Mouse (Mus musculus): ENCODE measurements around the gene Gadd45a. TPM values are rescaled to one million over a fixed set of nuclear protein-coding genes. Genes with fewer than 3 reads are reported as not detected.
"Not testable (repeated sequence)": the region's sequence is repeated elsewhere in the genome, so short reads cannot be mapped to it uniquely, and the experiment has no call there.

The Gadd45a gene
- total RNA-seq, 4 experiments from 2014 or later, result 13.8 to 30.6 (median 20.8) TPM

DNA sequence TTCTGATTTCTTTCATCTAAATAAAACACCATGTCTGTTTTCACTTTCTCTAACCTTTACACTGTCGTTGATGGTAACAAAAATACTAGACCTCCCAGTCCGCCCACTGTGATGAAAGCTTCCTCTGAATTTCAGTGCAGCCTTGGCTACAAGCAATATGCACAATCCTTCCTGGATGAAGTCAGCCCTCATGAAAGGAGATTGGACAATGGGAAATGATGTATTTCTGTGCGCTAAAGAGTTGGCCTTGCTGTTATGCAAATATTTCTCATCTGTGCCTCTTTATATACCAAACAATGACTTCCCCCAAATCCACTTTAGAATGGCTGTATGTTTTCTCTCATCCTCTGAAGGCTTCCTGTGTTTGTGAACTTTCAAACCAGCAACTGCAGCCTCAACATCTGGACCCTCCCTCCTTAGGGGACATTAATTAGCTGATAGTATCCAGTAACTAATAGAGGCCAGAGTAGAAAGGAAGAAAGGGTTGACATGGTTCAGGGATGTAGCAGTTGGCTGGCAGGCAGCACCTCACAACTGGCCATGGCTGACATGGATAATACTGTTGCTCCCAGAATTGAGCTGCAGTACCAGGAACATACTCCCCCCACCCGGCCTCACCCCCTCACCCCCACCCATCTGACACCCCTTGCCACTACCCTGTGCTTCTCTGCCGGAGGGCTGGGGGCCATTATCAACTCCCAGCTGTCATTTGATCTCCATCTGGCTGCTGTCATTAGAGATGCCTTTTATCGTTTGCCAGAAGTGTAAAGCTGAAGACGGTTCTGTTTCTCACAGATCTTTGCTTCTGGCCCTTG, 11.8 kb upstream of the Gadd45a start:
- DNase-seq (ENCODE audit: low spot score), result no peak

DNA sequence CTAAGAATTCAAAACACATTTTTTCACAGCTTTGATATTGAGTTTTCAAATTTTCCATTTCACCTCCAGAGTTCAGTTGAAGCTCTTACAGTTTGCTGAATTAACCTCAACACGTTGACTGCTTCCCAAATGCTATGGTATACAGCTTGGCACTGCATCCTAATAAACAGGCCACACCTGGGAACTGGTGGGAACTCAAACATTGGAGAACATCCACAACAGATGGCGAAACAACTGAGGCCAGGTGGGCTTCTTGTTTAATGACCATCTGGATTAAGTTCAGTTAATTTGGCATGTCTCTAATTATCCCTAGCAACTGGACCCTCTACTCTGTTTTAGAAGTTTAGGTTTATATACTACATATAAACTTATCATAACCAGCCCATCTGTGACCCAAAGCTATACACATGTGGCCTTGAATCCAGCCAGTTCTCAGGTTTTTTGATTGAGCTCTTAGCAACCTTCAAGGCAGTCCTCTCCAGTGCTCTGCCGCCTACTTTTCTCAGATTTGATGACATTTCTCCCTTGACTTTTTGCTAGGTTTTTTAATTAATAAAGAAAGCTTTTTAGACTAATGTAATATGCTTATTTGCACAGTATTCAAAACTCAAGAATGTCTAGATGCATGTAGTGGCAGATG, 10.9 kb upstream of the Gadd45a start:
- no peak for DNase-seq (ENCODE audit: low spot score)

DNA sequence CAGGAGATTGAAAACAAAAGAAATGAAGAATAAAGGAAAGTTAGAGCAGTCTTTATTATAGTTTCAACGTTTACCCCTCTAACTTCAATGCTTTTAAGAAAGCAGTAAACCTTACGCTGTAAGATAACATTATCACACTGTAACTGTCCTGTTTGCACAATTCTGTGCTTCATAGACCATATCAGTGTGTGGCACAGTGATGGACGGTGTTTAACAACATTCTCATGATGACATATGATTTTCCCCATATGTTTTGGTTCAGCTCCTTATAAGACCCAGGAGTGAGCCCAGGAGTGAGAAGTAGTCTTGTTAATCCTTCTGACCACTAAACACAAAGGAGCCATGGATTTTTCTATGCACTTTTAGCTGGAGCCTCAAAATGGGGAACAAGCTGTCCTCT, 9.7 kb upstream of the Gadd45a start:
- no peak for DNase-seq (ENCODE audit: low spot score)

DNA sequence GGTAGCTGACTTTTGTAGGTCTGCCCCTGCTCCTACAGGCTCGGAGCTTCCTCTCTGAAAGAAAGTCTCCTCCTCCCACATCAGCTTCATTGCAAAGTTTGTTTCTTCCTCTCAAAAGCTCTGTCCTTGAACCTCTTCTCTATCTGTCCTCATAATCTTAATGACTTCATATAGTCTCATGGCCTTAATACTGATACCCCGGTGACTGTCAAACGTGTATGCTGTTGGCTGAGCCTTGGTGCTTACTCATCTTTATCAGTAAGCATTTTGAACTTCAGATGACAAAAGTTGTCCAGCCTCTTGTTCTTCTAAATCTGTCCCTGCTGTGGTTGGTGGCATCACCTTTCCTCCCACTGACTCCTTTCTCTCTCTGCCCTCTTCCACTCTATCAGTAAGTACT, 8.2 kb upstream of the Gadd45a start:
- DNase-seq (ENCODE audit: low spot score), result no peak

DNA sequence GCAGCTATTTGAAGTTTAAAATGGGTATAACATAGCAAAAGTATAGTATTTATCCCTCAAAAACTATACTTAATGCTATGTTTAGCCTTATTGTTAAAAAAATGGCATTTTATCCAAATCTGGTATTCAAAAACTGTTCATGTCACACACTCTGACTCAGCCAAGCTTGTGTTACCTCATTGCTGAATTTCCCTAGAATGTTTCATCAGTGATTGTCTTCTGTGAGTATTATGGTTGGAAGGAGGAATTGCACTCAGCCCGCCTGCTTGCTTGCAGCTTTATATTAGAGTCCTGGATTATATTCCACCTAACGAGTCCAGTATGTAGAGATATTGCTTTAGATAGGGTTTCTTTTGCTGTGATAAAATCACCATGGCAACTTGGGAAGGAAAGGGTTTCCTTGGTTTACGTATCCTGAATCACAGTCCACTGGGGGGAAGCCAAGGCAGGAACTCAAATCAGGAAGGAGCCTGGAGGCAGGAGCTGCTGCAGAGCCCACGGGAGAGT, 3.7 kb upstream of the Gadd45a start:
- DNase-seq (ENCODE audit: low spot score), result no peak

DNA sequence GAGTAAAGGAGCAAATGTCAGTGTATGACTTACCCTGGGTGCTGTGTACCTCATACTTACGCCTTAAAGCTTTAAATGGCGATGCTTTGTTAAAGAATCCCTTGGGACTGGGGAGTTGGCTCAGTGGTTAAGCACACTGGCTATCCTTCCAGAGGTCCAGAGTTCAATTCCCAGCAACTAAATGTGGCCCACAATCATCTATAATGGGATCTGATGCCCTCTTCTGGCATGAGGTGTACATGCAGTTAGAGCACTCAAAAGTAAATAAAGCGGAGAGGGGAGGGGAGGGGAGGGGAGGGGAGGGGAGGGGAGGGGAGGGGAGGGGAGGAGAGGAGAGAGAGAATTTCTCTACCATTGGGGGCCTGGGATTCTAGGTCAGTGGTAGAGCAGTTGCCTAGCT, 1.7 kb upstream of the Gadd45a start:
- no peak for DNase-seq (ENCODE audit: low spot score)

DNA sequence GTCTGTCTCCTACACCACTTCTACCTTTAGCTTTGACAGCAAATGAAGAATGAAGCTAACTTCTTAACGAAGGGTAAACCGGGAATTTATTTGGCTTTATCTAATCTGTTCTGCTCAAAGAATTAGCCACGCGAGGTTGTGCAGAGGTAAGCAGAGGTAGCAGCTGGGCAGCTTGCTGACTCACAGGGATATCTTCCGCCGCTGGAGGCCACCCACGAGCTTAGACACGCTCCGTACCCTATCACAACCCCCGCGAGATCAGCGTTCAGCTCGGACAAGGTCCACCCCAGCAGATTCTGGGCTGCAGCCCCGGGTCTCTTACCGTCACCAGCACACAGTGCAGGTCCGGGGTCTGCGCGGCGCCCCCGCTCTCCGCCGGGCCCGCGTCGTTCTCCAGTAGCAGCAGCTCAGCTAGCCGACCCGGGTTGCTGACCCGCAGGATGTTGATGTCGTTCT, 873 bp downstream of the Gadd45a start:
- DNase-seq (ENCODE audit: low spot score), result peak; percentile 81

DNA sequence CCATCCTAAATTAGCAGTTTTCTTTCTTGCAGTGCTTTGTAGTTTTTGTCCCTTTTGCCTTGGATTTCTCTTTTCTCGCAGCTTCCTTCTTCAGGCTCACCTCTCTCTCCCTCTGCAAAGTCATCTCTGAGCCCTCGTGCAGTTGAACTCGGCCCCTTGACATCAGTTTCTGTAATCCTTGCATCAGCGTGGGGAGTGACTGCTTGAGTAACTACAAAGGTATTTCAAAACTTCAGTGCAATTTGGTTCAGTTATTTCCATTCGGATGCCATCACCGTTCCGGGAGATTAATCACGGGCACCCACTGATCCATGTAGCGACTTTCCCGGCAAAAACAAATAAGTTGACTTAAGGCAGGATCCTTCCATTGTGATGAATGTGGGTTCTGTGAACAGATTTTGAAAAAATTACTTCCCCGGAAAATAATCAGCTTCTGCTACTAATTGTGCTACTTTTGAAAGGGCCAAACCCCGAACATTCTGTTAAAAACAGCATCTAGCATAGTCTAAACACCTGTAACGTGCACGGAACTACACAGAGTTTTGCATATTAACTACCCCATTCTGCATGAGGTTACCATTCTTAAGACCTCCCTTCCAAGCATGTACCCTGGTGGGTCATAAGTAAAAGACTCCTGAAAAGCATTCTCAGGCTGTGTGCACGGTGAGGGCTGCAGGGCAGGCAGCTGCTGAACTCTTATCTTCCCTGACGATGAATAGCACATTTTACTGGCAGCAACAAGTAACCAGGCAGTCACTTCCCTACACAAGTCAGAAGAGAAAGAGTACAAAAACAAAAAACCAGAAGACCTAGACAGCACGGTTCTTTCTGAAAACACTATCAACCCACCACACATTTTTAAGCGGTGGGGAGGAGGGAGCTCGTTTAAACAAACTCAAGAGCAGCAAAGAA, 1.6 kb downstream of the Gadd45a start:
- peak; percentile 12 for DNase-seq (ENCODE audit: low spot score)

DNA sequence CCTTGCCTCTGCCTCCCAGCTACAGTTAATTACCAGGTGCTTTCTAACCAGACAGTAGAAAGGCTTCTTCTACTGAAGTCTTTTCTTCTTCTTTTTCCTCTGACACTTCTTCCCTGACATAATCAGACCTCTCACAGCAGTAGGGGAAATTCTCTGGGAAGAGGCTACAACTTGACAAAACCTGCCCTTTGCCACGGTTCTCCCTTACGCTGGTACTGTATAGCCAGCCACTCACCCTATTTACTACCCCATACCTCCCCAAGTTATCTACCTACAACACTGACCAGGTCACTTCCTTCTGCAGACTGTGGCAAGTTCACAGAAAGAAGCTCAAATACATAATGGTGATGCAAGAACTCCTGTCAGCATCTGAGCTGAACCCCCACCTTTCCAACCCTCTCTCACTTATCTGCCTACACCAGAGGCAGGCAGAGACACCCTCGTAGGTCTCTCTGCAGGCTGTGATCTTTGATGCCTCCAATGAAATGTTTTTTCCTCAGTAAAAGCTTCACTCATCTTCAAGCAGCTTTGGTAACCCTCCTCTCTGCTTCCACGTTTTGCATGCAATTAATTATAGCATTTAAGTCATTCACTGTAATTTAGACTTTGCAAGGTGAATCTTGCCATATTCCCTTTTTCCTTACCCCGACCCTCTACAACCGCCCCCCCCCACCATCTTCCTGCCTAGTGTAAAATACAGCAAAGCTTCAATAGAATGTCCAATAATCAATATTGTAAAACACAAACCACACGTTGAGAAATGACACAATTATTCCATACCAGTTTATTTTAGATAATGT, 2.7 kb downstream of the Gadd45a start:
- DNase-seq (ENCODE audit: low spot score), result no peak

DNA sequence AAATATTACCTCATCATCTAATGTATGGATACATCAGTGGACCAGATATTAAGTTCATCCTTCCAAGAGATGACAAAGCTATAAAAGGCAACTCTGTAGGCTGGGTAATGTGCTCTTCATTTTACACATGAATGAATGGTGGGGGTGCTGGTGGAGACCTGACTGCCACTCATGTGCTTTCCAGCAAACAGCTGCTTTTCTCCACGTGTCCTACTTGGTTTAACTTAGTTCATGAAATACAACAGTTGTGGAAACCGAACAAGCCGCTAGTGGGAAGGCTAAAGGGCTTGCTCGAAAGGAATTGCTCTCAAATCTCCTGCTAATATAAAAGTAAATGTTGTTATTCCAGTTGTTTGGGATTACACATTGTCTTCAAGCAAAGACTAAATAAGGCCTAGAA, 3.7 kb downstream of the Gadd45a start:
- DNase-seq (ENCODE audit: low spot score), result no peak

DNA sequence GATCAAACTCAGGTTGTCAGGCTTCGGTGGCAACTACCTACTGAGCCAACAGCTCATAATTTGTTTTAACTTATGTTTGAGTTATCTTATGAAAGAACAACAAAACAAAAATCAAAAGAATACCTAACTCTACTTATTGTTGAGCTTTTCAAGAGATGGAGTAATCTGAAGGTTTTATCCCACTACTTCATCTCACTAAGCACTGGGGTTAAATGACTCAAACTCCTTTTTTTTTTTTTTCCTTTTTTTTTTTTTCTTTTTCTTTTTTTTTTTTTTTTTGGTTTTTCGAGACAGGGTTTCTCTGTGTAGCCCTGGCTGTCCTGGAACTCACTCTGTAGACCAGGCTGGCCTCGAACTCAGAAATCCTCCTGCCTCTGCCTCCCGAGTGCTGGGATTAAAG, 4.3 kb downstream of the Gadd45a start:
- not testable (repeated sequence) for DNase-seq (ENCODE audit: low spot score)

DNA sequence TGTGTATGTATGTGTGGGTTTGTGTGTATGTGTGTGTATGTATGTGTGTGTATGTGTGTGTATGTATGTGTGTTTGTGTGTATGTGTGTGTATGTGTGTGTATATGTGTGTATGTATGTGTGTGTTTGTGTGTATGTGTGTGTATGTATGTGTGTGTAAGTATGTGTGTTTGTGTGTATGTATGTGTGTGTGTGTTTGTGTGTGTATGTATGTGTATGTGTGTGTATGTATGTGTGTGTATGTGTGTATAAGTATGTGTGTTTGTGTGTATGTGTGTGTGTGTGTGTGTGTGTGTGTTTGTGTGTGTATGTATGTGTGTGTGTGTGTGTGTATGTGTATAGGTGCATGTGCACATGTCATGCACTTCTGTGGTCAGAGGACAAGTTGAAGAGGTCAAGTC, 4.7 kb downstream of the Gadd45a start:
- DNase-seq (ENCODE audit: low spot score), result not testable (repeated sequence)

DNA sequence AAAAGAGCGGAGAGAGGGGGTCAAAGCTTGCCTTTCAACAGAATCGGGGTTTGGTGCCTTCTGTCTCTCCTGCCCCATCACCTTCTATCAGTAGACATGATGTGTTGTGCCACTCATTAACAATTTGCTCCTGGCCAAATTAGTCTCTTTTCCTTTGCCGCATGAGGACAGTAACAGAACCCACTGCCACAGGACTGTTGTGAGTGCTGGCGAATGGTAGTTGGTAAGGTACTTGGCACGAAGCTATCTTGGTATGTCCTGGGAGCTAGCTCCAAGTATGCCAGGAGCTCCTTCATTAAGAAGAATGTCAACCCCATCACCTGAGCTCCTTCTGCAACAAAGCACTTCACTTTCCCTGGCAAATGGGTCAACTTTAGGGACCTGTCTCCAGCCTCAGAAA, 6.4 kb downstream of the Gadd45a start:
- DNase-seq (ENCODE audit: low spot score), result no peak

DNA sequence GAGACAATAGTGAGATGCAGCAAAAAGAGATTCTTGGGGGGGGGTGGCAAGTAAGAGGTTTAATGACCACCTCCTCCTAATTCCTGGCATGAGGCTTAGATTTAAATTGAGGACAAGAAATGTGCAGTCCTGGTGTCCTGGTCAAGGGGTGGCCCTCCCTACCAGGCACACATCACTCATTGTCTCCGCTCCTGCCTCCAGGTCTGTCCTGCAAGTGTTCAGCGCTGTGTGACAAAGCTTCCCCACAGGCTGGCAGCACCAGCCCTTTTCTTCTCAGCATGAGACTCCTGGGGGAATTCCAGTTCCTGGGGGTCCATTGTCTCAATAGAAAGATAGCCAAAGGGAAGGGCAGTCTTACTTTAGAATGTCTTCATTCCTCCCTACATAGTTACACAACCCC, 6.8 kb downstream of the Gadd45a start:
- DNase-seq (ENCODE audit: low spot score), result no peak

DNA sequence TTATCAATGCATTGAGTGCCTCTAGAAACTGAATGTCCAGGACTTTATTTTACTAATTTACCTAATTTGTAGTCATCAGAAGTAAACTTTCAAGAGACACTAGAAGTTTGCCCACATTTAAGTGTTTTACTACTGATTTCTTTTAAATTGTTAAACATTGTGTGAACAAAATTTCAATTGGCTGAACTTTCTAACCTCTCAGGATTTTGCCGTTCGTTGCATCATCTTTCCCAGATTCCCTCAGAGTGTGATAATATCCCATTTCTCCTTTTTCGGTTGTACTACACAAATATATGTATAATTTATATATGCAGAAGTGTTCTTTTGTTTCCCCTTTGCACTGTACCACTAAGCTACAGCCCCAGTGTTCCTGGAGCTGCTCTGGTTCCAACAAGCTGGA, 7.3 kb downstream of the Gadd45a start:
- no peak for DNase-seq (ENCODE audit: low spot score)

DNA sequence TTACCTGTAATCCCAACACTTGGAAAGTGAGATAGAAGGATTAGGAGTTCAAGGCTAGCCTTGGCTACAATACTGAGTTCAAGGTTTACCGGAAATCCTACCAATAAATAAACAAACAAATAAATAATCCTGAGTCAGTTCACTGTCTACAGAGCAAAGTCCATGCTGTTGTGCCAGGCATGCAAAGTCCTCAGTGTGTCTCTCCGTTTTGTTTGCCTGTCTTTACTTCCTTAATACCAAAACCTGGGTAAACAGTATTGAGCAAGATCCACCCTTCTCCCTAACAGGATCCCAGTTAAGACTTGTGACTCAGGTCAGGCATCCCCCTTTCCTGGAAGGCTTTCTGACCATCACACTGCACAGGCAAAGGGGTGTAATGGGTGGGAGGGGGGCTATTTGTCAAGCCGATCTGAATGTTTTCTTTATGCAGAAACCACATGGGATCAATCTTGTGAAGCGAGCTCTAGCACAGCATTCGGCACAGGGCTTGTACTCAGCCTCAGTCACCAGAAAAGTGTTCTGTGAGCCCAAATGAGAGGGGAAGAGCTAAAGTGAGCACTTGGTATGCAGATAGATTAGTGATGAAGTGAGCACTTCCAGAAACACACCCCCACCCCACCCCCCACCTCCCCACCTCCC, 7.8 kb downstream of the Gadd45a start:
- no peak for DNase-seq (ENCODE audit: low spot score)

DNA sequence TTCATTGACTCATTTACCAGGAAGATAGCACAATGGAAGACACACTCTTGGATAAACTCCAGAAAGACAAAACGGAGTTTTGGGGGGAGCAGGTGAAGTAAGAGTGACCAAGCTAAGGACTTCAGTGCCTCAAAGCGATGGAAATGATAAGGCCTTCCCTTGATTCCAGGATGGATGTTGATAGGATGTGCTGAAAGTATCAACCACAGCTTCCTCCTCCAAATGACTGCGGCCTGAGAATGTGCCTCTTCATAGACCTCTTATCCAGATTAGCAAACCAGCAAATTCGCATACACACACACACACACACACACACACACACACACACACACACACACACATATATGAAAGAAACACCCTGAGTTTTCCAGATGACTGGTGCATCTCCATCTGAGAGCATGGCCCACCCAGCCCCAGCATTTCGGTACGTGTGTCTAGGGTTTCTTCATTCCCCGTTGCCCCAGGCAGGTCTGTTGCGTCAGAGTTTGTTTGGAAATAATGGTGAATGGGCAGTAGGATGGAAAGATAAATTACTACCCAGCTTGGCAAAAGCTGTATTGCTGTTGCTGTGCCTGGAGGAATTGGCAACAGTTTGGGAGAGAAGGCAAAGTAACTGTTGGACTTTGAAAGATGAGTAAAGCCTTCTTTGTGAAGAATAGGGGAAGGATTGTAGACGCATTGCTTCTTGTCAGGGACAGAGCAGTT, 9.7 kb downstream of the Gadd45a start:
- DNase-seq (ENCODE audit: low spot score), result no peak

DNA sequence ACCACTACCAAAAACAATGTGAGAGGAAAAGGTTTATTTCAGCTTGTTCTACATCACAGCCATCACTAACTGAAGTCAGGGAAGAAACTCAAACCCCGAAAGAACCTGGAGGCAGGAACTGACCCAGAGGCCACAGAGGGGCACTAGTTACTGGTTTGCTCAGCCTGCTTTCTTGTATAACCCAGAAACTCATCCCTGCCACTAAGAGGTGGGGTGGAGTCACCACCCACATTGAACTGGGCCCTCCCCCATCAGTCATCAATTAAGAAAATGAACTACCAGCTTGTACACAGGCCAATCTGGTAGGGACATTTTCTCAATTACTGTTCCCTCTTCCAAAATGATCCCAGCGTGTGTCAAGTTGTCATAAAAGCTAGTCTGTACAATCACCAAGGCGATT, 10.6 kb downstream of the Gadd45a start:
- DNase-seq (ENCODE audit: low spot score), result no peak

DNA sequence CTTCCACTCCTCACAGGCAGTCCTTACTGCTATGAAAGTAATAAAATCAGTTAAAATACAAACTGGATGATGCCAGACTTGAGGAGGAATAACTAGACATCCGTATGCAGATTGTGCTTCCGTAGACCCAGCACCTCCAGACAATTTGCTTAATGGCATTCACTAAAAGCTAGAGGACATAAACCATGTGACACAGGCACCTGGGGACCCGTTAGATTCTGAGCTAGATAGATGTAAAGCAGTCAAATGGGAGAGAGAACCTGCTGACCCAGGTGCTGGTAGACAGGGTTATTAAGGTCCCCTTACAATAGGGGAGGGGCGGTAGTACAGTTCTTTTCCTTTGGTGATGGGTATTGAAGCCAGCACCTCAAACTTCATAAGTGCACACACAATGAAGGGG, 13.5 kb downstream of the Gadd45a start:
- no peak for DNase-seq (ENCODE audit: low spot score)

DNA sequence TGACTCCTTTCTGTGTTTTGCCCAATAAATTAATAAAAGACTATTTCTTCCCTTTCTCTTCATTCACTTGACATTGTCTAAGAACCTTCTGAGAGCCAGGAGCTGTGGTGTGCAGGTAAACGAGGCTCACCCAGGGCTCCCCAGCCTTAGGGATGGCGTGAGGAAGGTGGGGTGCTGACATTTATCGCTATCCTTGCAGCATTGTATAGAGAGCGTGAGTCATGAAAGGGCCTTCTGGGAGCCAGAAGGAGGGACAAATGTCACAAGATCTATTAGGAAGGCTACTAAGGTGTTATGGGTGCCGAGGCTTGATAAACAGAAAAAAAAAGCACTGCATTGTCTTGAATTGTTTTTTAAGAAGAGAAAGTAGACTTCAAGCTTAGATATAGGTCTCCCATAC, 15.9 kb downstream of the Gadd45a start:
- no peak for DNase-seq (ENCODE audit: low spot score)
